Mouse (Mus musculus) neural tube, embryonic 15.5 days (tissue): ENCODE measurements at regions not wholly inside any gene's neighbourhood (a gene's known extent, or its start where the extent isn't known, plus 50 kb on each side); places are given as distances from the start of the nearest gene placed in this dataset.

Source experiments
- ATAC-seq: fragments of 200-750 bp; cut with Nextera tagmentation; 2 replicates; pipeline ENCODE4 v1.8.0; 2017; ENCODE audit warnings: mild to moderate bottlenecking, moderate TSS enrichment, moderate library complexity; ENCODE audit not compliant: low FRiP score
- H3K27ac ChIP-seq: fragments of 300-500 bp; sonication (generic); replicated peaks from 2 replicates; pipeline ENCODE4 v1.5.1; 2015; ENCODE audit warnings: mild to moderate bottlenecking, inconsistent platforms
- H3K27me3 ChIP-seq: fragments of 300-500 bp; sonication (generic); replicated peaks from 2 replicates; pipeline ENCODE4 v1.6.1; 2015; ENCODE audit warnings: inconsistent platforms
- H3K36me3 ChIP-seq: fragments of 300-500 bp; sonication (generic); 2 replicates; pipeline ENCODE4 v1.6.1; 2015; ENCODE audit warnings: inconsistent platforms
- H3K4me1 ChIP-seq: fragments of 300-500 bp; sonication (generic); 2 replicates; pipeline ENCODE4 v1.6.1; 2015; ENCODE audit warnings: inconsistent platforms
- H3K4me2 ChIP-seq: fragments of 300-500 bp; sonication (generic); 2 replicates; pipeline ENCODE4 v1.6.1; 2015; ENCODE audit warnings: inconsistent platforms, mild to moderate bottlenecking, moderate library complexity
- H3K4me3 ChIP-seq: fragments of 300-500 bp; sonication (generic); replicated peaks from 2 replicates; pipeline ENCODE4 v1.5.1; 2015; ENCODE audit warnings: mild to moderate bottlenecking, inconsistent platforms
- H3K9ac ChIP-seq: fragments of 300-500 bp; sonication (generic); replicated peaks from 2 replicates; pipeline ENCODE4 v1.6.1; 2015; ENCODE audit warnings: mild to moderate bottlenecking, inconsistent platforms
- H3K9me3 ChIP-seq: fragments of 300-500 bp; sonication (generic); replicated peaks from 2 replicates; pipeline ENCODE4 v1.6.1; 2016; ENCODE audit warnings: inconsistent platforms
- whole genome bisulfite sequencing: fragments of 180-500 bp; shearing (Covaris S2); methylation state at CpG from one replicate; pipeline ENCODE4 v1.1.7; 2015; ENCODE audit warnings: mixed read lengths; 5-methylcytosine and 5-hydroxymethylcytosine counted together

DNA sequence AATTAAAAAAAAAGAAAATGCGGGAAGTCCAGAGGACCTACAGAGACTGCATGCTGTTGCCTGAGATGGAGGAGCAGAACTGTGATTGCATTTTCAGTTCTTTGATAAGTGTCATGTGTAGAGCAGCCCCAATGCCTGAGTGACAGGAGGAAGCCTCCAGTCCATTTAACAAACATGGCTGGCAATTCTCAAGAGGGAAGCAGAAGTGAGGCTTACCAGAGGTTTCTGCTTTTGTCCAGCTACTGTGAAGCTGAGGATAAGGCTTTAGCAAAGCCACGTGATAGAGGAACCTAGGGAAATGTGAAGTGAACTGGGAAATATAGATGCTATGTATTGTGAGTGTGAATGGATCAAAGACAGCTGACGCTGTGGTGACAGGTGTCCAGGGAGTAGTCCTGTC is 56.6 kb downstream of the Sucnr1 start:
- Histone ChIP-seq H3K27me3 (no peaks in the 10 kb centered on the region), H3K4me3 (no peak overlapping the region), H3K27ac (no peak overlapping the region), H3K4me1 (no peaks in the 10 kb centered on the region), H3K9ac (no peak overlapping the region), H3K9me3 (no peaks in the 10 kb centered on the region), H3K4me2 (no peak overlapping the region), H3K36me3 (no peaks in the 10 kb centered on the region)
- no peak for ATAC-seq
- WGBS: 89% methylated on average over 3 of the region's 3 CpGs

DNA sequence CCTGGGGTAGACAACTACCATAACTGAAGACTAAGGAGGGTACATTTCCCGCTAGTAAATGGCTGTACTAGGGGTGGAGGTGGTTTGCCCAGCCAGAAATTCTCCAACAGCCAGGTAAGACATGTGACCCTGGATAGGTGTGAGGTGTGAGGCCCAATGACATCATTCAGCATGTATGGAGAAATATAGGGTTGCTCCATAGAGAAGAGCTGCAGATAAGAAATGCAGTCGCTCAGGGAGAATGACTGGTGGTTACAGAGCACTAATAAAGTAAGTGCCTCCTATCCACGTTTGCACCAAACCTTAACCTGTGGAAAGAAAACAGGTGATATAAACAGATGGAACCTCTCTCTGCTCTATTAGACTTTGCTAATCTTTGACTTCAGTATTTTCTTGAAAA is 78.2 kb downstream of the Sucnr1 start:
- Histone ChIP-seq H3K27ac (no peak overlapping the region), H3K4me1 (no peaks in the 10 kb centered on the region), H3K27me3 (no peaks in the 10 kb centered on the region), H3K36me3 (no peaks in the 10 kb centered on the region), H3K9me3 (no peaks in the 10 kb centered on the region), H3K9ac (no peak overlapping the region), H3K4me3 (no peak overlapping the region), H3K4me2 (no peak overlapping the region)
- no peak for ATAC-seq
- WGBS: 86% methylated on average over 3 of the region's 3 CpGs

DNA sequence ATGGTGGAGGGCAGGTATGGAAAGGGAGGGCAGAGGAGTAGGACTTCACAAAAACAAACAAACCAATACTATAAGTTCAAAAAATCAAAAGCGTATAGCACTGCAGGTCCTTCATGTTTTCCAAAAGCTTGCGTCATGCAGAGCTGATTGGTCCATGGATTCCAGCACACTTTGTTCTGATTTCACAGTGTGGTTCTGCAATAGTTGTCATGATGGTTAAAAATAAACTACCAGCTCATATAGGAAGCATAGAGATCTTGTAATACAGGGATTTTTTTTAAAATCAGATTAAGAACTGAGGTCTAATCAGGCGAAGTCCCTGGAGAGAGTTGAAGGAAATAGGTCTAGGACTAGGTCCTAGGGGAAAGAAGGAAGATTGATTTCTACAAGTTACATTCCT is 86.0 kb downstream of the Sucnr1 start:
- no peaks in the 10 kb centered on the region for H3K4me1 ChIP-seq
- no peak overlapping the region for H3K9ac ChIP-seq
- H3K27ac ChIP-seq: no peak overlapping the region
- no peak overlapping the region for H3K4me3 ChIP-seq
- H3K36me3 ChIP-seq: no peaks in the 10 kb centered on the region
- WGBS: 87% methylated on average over 3 of the region's 3 CpGs
- no peak for ATAC-seq
- H3K27me3 ChIP-seq: no peaks in the 10 kb centered on the region
- no peak overlapping the region for H3K4me2 ChIP-seq
- H3K9me3 ChIP-seq: no peaks in the 10 kb centered on the region

DNA sequence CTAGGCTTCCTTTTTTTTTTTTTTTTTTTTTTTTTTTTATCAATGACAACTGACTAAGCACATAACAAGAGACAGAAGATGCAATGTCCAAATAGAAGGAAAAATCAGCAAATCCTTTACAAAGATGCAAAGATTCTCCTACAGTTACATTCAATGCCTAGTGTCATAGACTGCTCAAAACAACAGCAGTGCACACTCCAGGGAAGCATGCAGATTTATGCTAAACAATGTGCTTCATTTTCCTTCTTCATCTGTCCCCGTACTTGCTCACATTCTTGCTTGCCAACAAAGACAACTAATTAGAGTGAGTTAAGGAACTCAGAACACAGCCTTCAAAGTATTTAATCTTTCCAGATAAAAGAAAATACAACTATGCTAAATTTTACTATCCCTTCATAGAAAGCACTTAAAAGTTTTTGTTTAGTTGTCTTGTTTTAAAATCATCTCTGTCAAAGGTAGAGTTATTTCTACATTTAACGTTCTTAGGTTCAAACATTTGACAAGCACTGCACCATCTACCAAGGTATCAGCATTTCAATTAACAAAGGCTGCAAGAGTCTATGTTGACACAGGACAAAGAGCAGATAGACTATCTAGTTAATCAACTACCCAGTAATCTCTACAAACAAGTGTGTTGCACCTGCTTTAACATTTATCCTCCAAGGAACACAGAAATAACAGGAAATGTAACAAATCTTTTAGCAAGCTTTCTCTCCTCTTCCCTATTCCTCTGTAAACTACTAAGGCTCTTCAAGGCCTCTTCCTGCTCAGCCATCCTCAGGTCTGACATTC is 86.7 kb downstream of the Sucnr1 start:
- no peak for ATAC-seq
- Histone ChIP-seq H3K4me3 (no peak overlapping the region), H3K9me3 (no peaks in the 10 kb centered on the region), H3K4me1 (no peaks in the 10 kb centered on the region), H3K27ac (no peak overlapping the region), H3K27me3 (no peaks in the 10 kb centered on the region), H3K9ac (no peak overlapping the region), H3K36me3 (no peaks in the 10 kb centered on the region), H3K4me2 (no peak overlapping the region)
- WGBS: 48% methylated on average over 2 of the region's 2 CpGs

DNA sequence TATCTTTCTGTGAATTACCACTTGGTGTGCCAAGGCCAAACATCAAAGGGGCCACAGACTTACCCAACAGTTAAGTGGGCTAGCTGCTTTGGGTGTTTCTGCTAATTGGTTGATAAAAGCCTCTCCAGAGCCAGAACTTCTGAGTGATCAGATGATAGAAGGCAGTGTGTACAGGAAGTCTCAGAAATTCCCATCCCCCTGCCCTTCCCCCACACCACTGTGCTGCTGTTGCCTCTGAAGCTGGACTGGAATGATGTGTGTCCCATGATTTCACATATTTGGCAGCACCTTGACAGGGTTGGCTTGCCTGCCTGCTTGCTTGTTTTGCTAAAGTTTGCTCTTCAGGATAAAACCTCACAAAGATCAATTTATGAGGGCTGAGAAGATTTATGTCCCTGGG is 87.9 kb downstream of the Sucnr1 start:
- no peaks in the 10 kb centered on the region for H3K9me3 ChIP-seq
- no peak overlapping the region for H3K27ac ChIP-seq
- no peak for ATAC-seq
- H3K36me3 ChIP-seq: no peaks in the 10 kb centered on the region
- no peak overlapping the region for H3K9ac ChIP-seq
- H3K27me3 ChIP-seq: no peaks in the 10 kb centered on the region
- H3K4me2 ChIP-seq: no peak overlapping the region
- no peaks in the 10 kb centered on the region for H3K4me1 ChIP-seq
- no peak overlapping the region for H3K4me3 ChIP-seq

DNA sequence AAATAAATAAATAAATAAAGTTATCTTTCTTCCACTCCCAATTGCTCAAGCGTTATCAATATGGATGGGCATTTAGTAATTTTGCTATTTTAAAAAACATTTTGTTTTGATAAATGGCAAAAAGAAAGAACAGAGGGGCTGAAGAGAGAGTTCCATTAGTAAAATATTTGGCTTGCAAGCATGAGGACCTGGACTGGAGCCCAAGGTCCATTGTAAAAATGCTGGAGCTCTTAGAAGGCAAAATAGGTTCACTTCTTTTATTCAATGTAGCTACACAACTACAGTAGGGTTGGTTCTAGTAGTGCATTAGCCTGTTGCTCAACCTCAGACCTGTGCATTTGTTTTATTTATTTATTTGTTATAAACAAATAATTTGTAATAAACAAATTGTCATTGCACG is 102.8 kb downstream of the Sucnr1 start:
- ATAC-seq: no peak
- Histone ChIP-seq H3K36me3 (no peaks in the 10 kb centered on the region), H3K9me3 (no peaks in the 10 kb centered on the region), H3K9ac (no peak overlapping the region), H3K4me2 (no peak overlapping the region), H3K27ac (no peak overlapping the region), H3K4me1 (no peaks in the 10 kb centered on the region), H3K4me3 (no peak overlapping the region), H3K27me3 (no peaks in the 10 kb centered on the region)
- 97% methylated on average over 2 of the region's 2 CpGs for WGBS

DNA sequence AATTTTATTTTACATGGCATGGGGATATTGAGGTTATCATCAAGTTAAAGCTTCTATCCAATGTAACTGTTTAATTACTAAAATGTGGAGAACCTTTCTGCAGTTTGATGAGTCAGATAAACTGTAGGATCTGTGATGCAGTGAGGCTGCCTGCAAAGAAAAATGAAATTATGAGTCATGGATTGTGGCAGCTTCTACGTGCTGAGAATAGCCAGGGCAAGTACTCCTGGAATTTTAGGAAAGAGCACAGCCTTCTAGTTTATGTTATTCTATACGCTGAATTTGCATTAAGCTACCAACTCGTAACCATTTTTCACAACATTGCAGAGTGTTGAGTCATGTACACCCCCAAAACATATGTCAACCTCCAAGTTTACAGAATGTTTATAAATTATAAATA is 114.4 kb downstream of the Sucnr1 start:
- Histone ChIP-seq H3K4me1 (no peaks in the 10 kb centered on the region), H3K27ac (no peak overlapping the region), H3K36me3 (no peaks in the 10 kb centered on the region), H3K9me3 (no peaks in the 10 kb centered on the region; the same call in 1 of the 2 replicates), H3K9ac (no peak overlapping the region), H3K4me2 (no peak overlapping the region), H3K27me3 (no peaks in the 10 kb centered on the region), H3K4me3 (no peak overlapping the region)
- ATAC-seq: no peak
- WGBS: 93% methylated on average over 3 of the region's 3 CpGs

DNA sequence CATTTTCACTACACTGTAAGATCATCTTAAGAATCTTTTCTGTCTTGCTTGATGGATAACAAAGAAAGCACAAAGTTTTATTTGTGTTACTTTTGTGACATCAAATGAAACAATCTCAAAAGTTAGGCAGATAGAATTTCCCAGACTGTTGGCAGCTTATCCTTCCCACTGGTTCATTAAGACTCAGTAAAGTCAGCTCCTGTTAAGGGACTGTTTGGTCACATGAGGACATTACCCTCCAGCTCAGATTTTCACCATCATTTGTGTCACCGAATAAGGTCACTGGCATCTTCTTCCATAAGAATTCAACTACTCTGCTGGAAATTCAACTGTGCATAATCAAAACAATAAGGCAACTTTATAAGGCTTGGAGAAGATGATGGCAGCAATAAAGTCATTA is 126.3 kb downstream of the Sucnr1 start:
- Histone ChIP-seq H3K9me3 (no peaks in the 10 kb centered on the region), H3K27me3 (no peaks in the 10 kb centered on the region), H3K9ac (no peak overlapping the region), H3K4me3 (no peak overlapping the region), H3K4me2 (no peak overlapping the region), H3K27ac (no peak overlapping the region), H3K4me1 (no peaks in the 10 kb centered on the region), H3K36me3 (no peaks in the 10 kb centered on the region)
- WGBS: 51% methylated on average over 1 of the region's 1 CpGs
- ATAC-seq: no peak

DNA sequence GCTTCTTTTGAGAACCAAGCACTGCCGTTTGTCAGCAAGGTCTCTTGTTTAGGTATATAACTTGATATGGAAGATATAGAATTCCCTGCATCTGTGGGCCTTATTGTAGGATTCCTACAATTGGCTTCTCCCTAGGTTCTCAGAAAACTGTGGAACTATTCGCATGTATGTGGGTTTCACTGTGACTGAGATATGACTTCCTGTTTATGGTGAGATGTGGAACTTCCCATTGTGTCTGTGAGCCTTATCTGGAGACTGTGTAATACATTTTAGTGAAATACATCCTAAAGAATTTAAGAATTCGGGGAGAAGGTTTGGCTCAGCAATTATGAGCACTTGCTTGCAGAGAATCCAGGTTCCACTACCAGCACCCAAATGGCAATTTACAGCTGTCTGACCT is 137.3 kb downstream of the Sucnr1 start:
- no peak overlapping the region for H3K27ac ChIP-seq
- no peaks in the 10 kb centered on the region for H3K9me3 ChIP-seq
- no peak overlapping the region for H3K4me2 ChIP-seq
- H3K9ac ChIP-seq: no peak overlapping the region
- no peaks in the 10 kb centered on the region for H3K27me3 ChIP-seq
- WGBS: 82% methylated on average over 3 of the region's 3 CpGs
- ATAC-seq: no peak
- H3K4me1 ChIP-seq: no peaks in the 10 kb centered on the region
- no peak overlapping the region for H3K4me3 ChIP-seq
- no peaks in the 10 kb centered on the region for H3K36me3 ChIP-seq

DNA sequence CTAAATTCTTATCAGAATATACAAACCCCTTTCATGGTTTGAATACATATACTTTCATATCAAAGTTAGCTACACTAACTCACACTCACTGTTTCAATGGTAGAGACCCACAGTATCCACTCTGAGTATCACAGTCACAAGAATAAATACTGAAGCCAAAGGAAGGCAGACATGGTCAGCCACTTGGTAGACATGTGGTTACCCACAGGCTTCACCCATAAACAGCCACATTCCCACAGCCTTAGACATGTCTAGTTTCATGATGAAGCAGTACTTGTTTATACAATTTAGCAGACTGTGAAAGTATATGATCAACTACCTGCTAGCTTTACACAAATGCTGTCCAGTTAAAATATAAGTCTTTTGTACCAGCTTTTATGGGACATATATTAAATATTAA is 159.0 kb downstream of the Sucnr1 start:
- H3K36me3 ChIP-seq: no peaks in the 10 kb centered on the region
- no peaks in the 10 kb centered on the region for H3K27me3 ChIP-seq
- no peak for ATAC-seq
- H3K9ac ChIP-seq: no peak overlapping the region
- H3K4me2 ChIP-seq: no peak overlapping the region
- no peaks in the 10 kb centered on the region for H3K9me3 ChIP-seq
- no peak overlapping the region for H3K4me3 ChIP-seq
- no peaks in the 10 kb centered on the region for H3K4me1 ChIP-seq
- H3K27ac ChIP-seq: no peak overlapping the region

DNA sequence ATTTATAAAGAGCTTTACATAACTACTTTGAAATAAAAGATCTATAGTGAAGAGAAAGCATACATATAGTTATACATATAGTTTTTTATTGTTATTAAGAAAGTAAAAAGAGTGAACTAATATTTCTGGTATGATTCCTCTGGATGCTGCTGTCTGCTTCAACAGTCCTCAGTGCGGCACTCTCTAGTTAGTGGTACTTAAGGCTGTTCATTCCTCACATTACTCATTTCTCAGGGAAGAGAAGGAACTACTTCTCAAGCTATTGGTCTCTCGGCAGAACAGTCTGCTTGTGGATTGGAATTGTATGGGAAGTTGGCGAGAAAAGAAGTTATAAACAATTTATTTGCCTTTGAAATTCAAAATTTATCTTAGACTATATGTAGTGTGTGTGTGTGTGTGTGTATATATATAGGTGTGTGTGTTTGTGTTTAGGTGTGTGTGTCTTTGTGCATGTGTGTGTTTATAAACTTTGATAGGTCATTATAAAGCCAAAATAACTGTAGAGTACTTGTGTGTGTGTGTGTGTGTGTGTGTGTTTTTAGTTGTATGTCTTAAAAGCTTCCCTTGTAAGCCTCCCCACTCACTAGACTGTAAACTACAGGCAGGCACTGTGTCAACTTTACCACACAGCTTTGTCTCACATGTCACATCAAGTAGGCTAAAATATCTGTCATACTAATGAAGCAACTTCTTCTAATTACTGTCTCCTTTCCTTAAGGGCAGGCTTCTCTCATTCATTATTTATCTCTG is 185.2 kb downstream of the Sucnr1 start:
- WGBS: 94% methylated on average over 3 of the region's 3 CpGs
- no peak overlapping the region for H3K9ac ChIP-seq

DNA sequence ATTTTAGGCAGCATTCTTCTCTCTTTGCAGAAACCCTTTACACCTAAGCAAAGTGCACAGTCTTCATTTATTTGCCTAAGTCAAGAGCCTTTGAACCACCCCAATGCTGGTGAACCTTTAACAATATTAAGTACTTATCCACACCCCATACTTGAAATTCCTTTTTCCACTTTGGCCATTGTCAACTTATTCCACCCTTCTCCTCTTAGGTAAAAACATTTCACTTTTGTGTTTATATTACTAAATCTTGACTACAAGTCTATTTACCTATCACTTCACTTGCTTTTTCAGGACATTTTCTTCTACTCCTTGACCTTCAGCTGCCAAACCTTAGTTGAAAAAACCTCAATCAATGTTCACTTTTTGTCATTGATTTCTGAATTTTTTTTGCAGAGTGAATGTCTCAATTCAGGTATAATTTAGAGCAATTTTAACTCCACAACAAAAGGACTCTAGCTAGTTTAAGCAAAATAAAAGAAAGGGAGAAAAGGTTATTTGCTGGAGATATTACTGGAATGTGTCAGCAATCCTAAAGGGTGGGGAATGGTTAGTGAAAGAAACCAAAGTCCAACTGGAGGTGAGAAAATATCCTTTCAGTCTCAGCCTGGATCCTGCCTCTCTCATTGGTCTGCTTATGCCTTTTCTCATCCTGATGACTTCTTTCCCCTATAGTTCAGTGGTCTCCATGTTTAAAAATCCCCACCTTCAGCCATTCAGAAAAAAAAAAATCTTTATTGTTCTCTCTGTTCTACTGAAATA is 185.9 kb downstream of the Sucnr1 start:
- no peak for ATAC-seq
- Histone ChIP-seq H3K9ac (no peak overlapping the region), H3K27ac (no peak overlapping the region), H3K4me1 (no peaks in the 10 kb centered on the region), H3K4me3 (no peak overlapping the region), H3K4me2 (no peak overlapping the region), H3K36me3 (no peaks in the 10 kb centered on the region), H3K9me3 (no peaks in the 10 kb centered on the region), H3K27me3 (no peaks in the 10 kb centered on the region)

More for the DNA sequence above, 185.2 kb downstream of the Sucnr1 start:
- ATAC-seq: no peak
- Histone ChIP-seq H3K27me3 (no peaks in the 10 kb centered on the region), H3K27ac (no peak overlapping the region), H3K36me3 (no peaks in the 10 kb centered on the region), H3K4me1 (no peaks in the 10 kb centered on the region), H3K4me2 (no peak overlapping the region), H3K9me3 (no peaks in the 10 kb centered on the region), H3K4me3 (no peak overlapping the region)
